Mouse (Mus musculus) ES-CJ7 (cell line): Measurements from ENCODE around the gene Slc7a8.

ENCODE experiments used
- DNase-seq: peaks from one replicate; pipeline ENCODE4 v3.0.0; 2011; ENCODE audit warnings: low read depth, low spot score

Gene Slc7a8

DNA sequence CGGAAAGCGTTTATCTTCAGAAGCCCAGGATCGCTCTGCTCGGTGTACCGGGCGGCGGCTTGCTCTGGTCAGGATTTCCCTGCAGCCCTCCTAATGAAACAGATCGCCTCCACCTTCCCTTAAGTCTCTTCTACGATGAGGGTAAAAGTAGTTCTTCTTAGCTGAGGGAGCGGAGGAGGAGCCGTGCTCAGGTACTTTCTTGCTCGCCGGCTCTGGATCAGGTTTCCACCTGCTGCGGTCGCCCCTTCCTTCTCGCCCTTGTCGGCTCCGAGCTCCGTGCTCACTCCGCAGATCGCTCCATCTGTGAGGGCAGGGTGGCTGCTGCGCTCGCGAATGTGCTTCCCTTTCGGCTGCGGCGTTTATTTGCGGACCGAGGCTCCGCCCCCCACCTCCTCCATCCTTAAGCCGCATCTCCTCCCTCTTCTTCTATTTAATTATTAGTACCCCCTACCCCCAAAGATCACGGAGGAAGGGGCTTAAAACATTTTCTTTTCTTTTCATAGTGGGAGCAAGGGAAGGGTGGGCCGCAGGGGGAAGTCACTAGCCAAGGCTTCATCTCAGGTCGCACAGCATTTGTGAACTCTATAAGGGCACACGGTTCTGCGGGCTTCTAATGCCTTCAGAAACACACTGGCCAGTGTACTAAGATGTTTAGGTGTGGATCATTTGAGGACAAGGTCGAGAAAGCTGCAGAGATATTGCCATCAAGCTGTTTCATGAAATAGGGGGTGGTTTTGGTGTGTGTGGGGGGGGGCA, at the start of gene Slc7a8:
TSS of gene Slc7a8 (minus strand) at position 337 of the 756 bp plus-strand sequence.
- peak; percentile 66 for DNase-seq

DNA sequence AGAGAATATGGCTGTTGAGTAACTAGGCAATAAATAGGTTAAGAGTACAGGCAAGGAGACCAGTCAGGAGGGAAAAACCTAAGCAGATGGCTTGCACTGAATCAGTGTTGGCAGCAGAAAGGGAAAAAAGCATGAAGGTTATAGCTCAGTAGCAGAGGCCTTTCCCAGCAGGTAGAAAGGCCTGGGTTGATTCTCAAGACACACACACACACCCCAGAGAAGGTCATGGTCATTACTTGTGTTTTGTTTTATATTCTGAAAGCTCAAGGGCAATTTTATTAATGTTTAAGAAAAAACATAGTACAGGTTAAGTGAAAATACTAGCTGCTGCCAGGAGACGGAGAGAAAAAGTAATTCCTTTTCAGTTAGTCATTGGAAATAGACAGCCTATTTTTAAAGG, 42.0 kb upstream of the Slc7a8 start:
- DNase-seq, result no peak

DNA sequence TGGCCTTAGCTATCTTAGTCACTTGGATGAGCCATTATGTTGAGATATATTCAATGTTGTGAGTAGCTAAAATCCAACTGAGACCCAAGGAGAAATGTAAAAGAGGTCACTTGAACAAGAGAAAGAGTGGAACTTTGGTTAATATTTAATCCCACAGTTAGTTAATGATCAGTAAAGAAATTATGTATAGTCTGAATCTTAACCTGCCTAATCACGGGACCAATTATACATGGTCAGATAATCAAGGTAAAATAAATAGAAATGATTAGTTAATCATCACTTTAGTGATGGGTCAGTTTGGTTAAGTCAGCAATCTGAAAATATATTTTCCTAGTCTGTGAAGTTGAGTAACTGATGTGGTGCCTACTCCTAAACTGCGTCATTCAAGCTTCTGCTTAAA, 40.6 kb upstream of the Slc7a8 start:
- no peak for DNase-seq

DNA sequence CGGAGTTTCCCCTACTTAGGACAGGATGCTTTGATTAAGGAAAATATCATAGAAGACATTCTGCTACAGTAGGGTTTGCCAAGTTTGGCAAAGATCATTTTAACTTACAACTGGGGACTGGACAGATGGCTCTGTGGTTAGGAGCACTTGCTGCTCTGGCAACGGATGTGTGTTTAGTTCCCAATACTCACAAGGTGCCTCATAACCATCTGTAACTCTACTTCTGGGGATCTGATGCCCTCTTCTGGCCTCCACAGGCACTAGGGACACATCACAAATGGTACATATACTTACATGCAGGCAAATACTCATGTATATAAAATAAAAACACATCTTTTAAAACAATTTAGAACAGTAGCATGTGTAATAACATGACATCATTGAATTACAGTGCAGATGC, 36.0 kb upstream of the Slc7a8 start:
- peak; percentile 64 for DNase-seq

DNA sequence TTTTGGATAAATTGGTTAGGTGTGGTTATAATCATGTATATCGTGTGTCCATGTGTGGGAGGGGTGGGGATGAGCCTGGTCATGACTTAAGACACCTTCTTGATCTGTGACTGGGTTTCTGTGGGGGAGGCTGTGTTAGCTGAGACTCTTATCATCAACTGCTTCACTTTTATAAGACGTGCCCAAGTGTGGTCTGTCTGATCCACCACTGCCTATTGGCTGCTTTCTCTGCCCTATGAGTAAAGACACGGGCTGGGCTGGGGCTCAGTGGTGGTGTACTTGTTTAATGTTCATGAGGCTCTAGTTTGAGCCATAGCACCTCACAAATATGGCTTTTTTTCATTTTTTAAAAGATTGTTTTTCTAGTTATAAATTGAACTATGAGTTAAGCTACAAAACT, 34.0 kb upstream of the Slc7a8 start:
- DNase-seq, result no peak

DNA sequence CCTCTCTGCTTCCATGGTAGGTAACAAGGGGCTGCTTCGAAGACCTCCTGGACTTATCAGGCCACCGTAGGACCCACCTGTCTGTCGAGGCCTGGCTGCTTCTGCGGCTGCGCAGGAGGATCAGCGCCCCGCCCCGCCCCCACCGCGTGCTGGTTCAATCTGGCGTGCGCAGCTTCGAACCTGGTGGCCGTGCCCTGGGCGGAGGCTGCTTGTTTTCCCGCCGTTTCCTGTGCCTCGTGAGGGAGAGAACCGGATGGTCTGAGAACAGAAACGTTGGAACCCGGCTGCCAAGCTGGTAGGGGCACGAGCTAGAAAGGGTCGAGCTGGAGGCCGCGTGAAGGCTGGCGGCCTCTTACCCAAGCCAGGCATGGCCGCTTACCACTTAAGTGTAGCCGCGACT, 32.2 kb upstream of the Slc7a8 start, which contains the start of gene Rnf212b:
TSS of gene Rnf212b (plus strand) at position 151 of the 400 bp plus-strand sequence.
- DNase-seq, result peak; percentile 80

DNA sequence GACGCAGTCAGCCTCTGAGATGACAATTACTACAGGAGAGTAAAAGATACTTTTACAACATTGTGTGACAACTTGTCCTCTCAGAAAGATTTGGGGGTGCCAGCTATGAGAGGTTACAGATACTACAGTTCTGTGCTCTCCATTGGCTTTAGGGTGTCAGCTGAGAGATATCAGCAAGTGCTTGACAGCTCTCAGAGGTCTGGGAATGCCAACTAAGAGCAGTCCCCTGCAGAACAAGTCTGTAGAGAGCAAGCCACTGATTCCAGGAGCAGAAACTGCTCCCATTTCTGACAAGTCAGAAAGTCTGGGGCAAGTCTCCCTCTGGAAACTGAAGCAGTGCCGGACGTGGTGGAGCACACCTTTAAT, 27.9 kb upstream of the Slc7a8 start:
- no peak for DNase-seq

DNA sequence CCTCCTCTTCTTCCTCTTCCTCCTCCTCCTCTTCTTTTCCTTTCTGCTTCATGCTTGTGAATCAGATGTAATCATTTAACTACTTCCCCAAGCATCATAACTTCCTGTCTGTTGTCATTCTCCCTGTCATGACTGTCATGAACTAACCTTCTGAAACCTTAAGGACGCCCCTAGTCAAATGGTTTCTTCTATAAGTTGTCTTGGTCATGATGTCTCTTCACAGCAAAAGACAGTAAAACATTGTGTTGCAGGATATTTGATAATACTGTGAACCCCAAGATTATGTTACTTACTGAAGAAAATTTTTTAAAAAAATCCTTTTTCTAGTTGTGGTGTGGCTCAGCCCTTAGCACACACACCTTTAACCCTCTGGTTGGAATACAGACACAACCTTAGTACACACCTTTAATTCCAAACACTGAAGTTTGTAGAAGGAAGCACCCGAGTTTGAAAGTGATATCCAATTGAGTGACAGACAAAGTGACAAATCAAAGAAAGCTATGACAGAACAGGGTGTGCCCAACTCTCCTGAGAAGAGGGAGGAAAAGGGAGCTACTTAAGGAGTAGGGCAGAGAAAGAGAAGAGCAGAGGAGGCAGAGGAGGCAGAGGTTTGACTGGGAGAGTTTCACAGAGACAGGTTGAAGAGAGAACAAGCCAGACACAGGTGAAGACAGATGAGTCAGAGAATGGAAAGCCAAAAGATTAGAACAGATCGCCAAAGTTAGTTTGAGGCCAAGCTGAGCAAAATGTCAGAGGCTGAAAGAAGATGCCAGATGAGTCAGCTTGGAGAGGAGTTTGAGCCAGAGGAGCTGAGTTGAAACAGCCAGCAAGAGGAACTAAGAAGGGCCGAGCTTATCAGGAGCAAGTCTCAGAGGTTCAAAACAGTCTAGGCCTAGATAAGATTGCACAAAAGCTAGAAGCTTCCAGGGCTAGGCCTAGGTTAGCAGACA, 27.2 kb upstream of the Slc7a8 start:
- DNase-seq, result peak; percentile 17

DNA sequence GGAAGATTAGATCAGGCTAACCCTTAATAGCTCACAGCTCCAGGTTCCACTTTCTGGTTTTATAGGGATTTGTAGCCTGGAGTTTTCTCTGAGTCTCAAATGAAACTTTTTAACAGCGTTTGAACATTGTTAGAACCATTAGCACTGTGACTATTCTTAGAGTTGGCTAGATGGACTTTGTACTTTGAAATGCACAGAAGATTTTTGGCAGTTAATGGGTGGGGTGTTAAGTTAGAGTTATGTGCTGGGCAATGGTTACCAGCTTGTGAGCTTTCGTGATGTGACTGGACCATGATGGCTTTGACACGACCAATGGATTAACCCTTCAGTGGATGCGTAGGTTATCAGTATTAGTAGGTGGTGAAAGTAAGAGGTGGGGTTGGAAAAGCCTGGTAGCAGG, 24.4 kb upstream of the Slc7a8 start:
- DNase-seq, result no peak

DNA sequence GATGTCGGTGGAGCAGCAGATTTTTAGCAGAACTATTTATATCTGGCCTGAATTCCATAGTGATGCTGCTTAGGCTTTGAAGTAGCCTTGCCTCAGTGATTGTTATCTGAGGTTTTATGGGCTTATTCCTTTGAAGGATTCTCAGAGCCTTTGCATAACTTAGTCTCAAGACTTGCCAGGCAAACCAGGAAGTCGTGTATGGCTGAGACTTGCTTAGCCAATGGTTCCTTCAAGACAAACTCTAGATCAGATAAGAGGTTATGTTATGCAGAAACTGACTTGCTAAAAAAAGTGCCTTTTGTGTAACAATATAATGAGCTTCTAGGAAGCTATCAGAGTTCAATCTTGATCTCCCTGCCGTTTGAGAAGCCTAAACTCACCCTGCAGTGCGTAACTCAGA, 20.7 kb upstream of the Slc7a8 start:
- DNase-seq, result no peak

DNA sequence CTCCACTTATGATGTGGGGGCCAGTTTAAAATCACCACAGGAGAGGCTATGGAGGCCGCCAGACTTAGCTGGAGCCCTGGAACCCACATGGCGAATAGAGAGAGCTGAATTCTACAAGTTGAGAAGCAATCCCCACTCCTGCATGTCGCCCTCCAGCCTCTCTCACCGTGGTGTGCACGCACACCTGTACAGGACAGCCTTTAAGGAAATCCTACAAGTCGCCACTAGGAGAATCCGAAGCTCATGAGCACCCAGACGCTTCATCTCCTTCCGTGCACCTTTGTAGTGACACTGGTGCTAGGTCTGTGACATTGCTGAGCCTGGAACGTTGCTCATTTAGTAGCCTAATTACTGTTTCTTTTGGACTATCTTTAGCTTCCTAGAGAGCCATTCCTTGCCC, 17.9 kb upstream of the Slc7a8 start:
- peak; percentile 78 for DNase-seq

DNA sequence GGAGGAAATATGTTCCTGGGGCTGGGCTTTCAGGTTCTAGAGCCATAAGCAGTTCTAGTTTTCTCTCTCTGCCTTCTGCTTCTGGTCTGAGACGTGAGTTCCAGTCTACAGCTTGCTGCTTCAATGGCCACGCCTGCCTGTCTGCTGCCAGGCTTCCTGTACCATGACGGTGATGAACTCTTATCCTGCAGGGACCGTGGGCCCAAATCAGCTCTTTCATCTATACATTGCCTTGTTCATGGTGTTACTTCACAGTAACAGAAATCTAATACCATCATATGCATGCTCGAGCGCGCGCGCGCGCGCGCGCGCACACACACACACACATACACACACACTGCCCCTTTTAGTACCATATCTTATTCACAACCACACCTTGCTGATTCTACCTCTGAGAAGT, 15.0 kb upstream of the Slc7a8 start:
- no peak for DNase-seq

DNA sequence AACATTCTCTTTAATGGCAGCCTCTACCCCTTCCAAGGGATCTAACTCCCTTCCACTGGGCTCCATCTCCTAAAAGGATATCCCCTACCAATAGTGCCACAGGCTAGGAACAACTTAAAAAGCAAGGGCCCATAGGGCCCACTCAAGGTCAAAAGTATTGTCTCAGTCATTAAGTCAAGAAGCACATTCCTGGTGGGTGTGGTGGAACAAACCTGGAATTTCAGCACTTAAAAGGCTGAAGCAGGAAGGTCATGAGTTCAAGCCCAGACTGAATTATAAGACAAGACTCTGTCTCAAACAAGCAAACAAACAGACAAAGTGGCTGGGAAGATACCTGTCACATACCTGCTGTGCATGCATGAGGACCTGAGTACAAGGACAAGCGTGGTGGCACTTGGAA, 14.2 kb upstream of the Slc7a8 start:
- peak; percentile 80 for DNase-seq

DNA sequence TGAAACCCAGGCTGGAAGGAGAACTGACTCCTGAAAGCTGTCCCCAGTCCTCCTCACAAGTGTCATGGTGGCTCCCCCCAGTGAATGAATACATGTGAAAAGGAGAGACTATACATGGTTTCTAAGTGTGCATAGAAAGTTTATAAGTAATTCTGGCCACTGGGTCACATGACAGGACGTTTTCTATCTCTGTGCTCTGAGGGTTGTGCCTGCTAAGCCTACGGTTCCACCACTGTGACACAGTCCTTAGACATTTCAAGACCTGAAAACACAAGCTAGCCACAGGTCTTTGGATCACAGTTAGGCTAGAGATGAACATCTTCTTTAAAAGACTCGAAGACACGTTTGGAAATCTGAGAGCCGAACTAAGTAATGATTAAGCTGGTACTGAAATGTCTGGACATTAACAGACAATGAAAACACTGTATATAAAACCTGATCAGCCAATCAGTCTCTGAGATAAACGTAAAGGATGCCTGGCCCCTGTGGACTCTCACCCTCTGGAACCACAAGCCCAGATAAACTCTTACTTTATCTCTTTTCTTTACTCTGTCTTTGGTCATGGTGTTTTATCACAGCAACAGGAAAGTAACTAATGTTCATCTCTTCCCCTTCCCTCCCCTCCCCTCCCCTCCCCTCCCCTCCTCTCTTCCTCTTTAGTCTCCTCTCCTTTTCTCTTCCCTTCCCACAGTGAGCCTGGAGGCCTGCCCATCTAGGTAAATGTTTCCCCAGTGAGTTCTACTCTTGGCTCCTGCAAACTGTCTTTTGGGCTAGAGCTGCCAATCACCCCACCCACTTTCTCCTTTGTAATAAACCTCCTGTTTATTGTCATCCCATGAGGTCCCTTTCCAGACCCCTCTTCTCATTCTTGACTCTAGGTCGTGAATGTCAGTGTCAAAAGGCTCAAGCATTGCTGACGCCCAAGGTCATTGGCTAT, 12.4 kb upstream of the Slc7a8 start:
- DNase-seq, result no peak

DNA sequence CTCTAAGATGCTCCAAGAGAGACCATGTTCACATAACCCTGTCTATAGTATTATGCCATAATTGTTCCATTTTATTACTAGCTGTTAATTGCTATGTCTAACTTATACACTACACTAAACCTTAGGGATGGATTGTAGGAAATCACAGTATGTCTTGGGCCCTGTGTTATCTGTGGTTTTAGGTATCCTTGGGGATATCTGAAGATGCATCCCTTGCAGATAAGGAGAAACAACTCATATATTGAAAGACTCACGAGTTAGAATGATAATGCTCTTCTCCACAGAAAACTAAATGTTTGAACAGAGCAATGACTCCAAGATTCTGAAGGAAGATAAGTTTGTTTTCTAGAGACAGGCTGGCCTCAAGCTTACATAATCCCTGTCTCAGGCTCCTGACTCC, 11.6 kb upstream of the Slc7a8 start:
- no peak for DNase-seq

DNA sequence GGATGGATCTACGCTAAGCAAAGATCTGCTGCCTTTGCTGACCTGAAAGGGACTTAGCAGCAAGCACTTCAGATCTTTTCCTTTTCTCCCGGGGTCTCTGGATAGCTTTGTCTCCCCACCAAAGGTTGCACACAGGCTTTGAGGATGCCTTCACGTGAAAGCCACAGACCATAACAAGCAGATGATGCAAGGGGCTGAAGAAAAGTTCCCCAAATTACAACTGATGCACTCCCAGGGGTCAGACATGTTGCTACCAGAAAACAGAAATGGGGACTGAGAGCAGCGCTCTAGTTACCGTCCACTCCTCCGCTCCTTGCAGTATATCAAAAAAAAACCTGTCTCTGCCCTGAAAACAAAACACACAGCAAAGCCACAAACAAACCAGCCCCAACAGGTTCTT, 10.4 kb upstream of the Slc7a8 start:
- no peak for DNase-seq

DNA sequence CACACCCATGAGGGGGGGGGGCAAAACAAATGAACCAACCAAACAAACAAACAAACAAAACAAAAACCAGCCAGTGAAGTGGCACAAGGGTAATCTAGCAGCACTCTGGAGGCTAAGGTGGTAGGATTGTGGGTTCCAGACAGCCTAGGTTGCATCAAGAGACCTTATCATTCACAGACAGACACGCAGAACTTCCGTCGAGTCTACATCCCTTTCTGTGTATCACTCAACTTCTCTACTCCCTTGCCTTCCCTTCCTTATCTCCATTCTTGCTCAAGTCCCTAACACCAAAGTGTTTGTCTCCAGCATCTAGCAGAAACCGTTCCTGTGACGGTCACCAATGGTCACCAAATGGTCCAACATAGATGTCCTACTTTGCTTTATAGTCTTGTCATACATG, 6.5 kb upstream of the Slc7a8 start:
- DNase-seq, result no peak

DNA sequence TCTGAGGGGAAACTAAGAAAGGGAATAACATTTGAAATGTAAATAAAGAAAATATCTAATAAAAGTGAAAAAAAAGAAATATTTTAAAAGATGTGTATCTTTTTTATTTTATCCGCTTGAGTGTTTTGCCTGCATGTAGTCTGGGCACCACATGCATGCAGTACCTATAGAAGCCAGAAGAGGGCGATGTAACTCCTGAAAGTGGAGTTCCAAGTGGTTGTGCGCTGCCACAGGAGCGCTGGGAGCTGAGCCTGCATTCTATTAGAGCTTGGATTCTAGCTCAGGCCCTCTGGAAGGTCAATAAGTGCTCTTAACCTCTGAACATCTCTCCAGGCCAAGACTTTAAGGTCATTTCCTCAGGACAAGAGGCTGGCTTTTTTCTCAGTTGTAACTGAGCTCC, 5.5 kb upstream of the Slc7a8 start:
- peak; percentile 62 for DNase-seq

DNA sequence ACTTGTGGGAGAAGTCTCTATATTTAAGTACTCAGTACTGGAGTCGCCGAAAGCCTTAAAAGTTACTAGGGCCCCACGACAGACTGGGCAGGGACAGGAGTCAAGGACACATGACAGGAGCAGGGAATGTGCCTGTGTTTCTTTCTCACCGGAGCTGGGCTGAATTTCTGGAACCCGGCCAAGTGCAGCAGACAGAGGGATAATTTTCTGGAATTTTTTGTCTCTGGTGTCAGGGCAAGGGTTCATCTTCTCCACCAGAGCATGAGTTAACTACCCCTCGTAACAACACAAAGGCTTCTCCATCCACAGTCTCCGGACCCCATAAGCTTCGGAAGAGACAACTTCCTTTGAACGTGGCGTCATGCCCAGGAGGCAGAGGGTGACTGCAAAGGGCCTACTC, 4.7 kb upstream of the Slc7a8 start:
- DNase-seq, result no peak

DNA sequence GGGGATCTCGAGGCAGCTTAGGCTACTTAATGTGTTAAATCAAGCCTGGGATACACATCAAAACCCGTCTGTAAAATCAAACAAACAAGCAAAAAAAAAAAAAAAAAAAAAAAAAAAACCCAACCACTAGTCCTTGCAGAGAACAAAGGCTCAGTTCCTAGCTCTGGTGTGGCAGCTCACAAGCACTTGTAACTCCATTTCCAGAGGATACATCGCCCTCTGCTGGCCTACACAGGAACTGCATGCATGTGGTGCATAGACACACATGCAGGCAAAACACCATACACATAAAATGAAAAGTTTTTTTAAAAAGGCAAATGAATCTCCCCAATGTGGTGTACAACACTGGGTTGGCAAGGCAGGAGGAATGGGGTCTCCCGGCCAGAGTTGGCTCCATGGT, 4.2 kb upstream of the Slc7a8 start:
- peak; percentile 92 for DNase-seq

DNA sequence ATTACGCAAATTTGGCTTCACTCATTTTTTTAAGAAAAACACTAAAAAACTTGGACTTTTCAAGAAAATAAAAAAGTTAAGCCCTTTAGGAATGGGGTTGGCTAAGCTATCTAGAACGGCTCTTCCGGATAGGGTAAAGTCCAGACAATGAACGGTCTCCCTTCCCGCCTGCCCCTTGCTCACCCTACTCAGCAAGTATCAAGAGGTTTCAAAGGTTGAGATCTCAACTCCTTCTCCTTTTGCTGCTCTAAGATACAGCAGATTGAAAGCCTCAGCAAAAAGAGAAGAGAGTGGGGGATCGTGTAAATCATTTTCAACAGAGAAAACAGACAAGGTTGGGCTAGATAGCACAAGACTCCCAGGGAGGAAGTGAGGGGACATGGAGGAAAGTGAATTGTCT, 1.2 kb upstream of the Slc7a8 start:
- no peak for DNase-seq
